Mouse (Mus musculus) gastrocnemius, postnatal 4 days (tissue): ENCODE results near the gene Vmn1r40. TPM values are rescaled to one million over a fixed set of nuclear protein-coding genes. Genes with fewer than 3 reads are reported as not detected.

Experiments used
- DNase-seq, 2 experiments: peaks; one replicate each; pipeline ENCODE4 v3.0.0; 2021 to 2022; ENCODE audit warnings: low spot score in 2 of 2, mixed read lengths in 2 of 2
- long read RNA-seq, 2 experiments: library from polyadenylated mRNA; stranded (forward); transcript quantifications; one replicate each; pipeline ENCODE4 v2.0.0; 2021
- total RNA-seq, 2 experiments: library from RNA; stranded (reverse); gene quantifications; 2 replicates each; pipeline ENCODE4 v1.2.3; 2021

Vmn1r40 gene
- not detected for total RNA-seq
- long read RNA-seq, experiment 1, result 0 reads
- long read RNA-seq, experiment 2, result 0 reads

DNA sequence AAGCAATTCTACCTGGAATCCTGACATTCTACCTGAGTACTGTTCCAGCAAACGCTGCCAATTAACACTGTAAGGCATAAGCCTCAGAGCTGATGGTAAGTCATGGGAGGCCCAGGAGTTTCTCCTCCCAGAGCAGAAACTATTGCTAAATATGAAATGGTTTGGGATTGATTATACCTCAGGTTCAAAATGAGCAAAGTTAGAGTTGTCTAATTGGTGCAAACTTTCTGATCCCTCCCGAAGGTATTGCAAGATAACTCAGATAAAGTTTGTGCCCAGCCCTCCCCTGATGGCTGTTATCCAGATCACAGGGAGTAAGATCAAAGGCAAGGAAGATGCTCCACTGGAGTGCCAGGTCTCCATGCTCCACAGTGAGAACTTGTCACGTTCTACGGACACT is at the start of gene Vmn1r40:
Gene Vmn1r40, plus strand, starts transcription at position 301 of the 400 bp plus-strand sequence.
- no peak for DNase-seq

DNA sequence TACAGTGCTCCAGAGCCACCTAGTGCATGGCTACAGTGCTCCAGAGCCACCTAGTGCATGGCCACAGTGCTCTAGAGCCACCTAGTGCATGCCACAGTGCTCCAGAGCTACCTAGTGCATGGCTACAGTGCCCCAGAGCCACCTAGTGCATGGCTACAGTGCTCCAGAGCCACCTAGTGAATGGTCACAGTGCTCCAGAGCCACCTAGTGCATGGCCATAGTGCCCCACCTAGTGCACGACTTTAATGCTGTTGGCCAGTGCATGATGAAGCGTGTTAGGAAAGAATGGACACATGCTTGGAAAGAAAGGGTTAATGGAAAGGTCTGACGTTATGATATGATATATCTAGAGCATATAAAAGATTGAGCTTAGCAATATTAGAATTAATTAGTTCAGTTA is 49.0 kb upstream of the Vmn1r40 start:
- no peak for DNase-seq

DNA sequence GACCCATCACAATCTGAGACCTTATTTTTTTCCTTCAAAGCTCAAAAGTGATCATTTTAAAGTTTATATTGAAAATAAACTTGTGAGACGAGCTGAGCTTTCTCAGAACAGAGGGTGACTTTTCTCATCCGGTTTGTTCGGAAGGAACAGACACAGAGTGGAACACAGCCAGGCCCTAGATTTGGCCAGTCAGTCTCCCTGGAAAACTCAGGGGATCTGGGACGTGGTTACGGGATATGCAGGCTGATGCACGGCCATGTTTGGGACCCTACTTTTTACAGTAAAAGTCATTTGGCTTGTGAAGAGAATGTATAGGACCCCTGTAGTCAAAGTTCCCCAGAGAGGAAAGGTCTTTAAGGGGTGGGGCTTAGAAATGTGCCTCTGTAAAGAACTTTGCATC is 48.4 kb upstream of the Vmn1r40 start:
- no peak for DNase-seq

DNA sequence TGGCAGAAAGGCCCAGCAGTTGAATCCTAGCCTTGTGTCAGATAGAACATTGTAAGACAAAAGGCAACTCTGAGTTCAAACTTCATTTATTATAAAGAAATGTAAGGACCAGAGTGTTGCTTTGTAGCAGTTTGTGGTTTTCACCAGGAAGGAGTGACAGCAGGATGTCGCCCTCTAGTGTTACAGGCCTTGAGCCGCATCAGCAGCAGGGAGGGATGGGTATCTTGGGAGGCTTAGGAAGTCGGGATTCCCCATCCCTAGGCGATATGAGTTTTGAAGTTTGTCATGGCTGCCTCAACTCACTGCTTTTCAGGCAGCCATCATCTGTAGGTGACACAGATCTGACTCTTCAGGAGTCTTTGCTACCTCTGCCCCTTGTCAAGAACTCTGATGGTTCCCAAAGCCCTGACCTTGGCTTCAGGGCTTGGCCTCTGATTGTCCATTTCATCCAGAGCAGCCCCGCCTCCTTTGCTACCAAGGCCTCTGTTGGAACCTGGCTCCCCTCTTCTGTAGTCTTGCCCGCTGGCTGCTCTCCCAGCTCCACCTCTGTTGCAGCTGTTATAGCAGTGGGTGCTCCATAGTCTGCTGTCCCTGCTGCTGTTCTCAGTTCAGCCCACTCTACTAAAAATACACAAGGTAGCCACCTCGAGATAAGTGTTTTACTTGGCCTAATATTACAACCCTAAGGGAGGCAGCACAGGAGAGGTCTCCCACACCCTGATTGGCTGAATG is 47.5 kb upstream of the Vmn1r40 start:
- peak in 1 of 2 experiments; percentile 29 for DNase-seq

DNA sequence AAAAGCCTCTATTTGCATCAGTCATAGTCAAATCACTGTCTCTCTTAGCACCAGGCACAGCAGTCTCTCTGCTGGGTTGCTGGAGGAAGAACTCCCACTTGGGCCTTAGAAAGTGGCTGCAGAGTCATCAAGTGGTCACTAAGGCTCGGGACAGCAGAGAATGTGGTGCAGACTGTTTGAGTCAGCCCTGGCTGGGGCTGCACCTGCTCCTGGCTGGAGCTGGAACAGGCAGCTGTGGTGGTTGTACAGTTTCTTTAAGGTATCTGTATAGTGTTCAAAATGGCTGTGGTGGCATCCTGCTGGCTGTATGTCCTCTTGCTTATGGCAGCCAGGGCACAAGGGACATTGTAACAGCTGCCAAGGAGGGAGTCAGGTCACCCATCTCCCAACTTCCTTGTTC is 46.9 kb upstream of the Vmn1r40 start:
- no peak for DNase-seq

DNA sequence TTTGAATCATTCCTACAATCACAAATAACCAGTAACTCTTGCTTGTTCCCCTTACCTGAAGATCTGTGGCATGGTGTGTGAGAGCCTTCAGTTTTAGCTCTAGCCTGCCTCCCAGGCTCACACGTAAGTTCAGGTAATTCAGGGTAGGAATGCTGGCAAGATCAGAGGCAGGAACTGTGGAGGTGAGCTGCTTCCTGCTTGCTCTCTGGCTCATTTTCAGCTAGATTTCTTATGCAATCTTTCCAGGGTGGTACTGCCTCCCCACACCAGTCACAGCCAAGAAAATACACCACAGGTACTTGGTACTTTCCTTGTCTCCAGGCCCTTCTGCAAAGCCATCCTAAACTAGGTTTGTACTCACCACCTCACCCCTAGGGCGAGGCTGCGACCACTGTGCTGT is 44.8 kb upstream of the Vmn1r40 start:
- DNase-seq, result no peak

DNA sequence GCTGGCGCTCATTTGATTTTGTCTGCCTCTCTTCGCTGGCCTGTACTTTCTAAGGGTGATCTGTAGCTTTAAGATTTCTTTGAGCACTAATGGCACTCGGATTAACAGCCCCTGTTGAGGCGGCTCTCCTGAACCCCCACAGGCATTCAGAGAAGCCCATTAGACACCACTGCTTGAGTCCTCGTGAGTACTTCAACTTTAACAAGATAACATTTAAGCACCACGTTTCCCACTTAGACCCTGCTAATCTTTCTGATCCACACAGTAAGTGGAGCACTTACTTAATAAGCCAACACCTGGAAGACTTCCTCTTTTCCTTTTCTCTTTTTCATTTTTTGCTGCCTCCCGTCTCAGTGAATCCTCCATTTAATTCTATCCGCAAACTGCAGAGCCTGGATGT is 42.2 kb upstream of the Vmn1r40 start:
- DNase-seq, result no peak

DNA sequence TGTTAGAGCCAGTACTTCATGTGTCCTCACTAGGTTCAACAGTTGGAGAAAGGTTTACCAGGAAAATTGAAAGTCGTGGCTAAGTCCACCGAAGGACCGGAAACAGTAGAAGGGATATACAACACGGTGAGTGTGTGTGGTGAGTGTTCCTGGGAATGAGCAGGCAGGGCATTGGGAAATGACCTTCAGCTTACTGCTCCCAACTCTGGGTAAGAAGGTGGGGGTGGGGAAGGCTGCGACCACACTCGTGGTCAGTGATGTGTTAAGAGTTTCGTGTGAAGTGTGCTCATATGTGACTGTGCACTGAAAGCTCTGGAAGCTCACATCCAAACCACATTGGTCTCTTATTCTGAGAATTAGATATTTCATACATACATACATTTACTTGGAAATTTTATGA is 41.7 kb upstream of the Vmn1r40 start:
- no peak for DNase-seq

DNA sequence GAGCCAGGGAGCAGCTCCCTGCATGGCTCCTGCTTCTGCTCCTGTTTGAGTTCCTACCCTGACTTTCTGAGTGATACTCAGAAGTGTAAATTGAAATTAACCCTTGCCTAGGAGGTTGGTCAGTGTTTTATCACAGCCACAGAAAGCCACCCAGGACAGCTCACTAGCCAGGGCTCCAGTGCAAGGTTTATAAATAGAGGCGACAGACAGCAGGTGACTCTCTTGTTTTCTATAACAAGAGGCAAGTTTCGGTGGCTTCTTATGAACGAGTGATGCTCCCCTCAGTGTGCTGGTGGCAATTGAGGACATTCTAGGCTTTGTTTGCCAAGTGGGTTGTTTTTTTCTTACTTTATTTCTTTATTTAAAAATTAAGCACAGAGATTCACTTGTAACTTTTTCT is 40.4 kb upstream of the Vmn1r40 start:
- DNase-seq, result no peak

DNA sequence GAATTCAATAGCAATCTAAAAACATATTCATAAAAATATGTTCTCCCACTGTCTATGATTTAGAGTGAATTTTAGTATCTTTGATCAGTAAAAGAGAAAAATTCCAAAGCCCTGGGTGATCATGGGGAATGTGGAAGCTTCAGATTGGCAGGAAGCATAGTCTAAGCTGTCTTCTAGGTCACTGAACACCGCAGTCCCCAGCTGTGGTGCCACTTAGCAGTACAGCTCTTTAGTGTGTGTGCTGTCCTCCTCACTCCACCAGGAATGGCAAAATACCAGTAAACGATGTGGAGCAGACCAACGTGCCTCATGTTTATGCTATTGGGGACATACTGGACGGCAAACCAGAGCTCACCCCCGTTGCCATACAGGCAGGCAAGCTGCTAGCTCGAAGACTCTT is 37.8 kb upstream of the Vmn1r40 start:
- no peak for DNase-seq

DNA sequence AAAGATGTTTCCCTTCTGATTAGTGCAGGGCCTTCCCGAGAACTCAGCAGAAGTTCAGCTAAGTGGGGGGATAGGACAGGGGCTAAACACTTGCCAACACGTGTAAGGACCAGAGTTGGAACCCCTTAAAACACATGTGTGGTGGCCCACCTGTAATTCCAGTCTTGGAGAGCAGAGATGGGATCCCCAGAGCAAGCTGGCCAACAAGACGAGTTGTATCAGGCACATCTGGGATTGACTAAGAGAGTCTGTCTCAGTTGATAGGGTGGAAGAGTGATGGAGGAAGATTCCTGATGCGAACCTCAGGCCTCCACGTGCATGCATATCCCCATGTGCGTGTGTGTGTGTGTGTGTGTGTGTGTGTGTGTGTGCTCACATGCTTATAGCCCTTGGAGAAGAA is 35.9 kb upstream of the Vmn1r40 start:
- no peak for DNase-seq

DNA sequence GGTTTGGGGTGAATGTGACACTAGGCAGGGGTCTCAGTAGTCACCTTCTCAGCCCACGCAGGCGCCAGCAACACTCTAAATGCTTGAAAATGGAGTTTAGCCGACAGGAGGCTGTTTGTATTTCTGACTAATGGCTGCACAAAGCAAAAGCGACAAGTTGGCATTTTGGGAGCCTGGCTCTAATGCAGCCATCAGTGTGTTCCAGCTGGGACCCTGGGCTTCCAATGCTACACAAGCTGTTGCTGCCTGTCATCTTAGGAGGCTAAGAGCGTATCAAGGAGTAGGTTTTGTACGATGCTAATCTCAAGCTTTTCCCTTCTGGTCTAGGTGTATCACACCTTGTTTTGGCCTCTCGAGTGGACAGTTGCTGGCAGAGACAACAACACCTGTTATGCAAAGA is 34.7 kb upstream of the Vmn1r40 start:
- no peak for DNase-seq

DNA sequence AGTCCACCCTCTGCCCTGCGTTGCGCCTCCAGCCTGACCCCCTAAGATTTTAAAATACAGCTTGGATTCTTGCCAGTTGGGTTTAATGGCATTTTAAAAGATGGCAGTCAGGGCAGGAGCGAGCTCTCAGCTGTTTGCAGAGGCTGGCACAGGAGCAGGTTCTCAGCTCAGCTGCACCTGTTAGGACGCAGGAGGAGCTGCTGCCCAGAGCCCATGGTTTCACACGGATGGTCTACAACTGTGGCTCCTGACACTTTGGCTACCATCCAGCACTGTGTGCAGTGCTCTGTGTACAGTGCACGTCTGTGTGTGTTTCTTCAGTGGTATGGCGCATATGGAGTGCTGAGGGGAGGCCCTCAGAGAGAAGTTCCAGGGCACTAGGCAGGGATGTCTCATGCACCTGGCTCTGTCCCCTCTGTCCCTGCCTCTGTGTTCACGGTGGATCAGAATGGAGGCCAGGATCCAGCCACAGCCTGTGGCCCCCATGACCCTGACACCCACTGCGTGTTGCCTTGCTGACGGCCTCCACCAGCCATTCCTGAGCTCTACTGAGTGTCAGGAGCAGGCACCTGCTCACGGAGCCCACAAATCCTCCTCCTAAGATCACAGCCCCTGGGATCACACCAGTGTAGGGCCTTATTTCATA is 34.1 kb upstream of the Vmn1r40 start:
- no peak for DNase-seq

DNA sequence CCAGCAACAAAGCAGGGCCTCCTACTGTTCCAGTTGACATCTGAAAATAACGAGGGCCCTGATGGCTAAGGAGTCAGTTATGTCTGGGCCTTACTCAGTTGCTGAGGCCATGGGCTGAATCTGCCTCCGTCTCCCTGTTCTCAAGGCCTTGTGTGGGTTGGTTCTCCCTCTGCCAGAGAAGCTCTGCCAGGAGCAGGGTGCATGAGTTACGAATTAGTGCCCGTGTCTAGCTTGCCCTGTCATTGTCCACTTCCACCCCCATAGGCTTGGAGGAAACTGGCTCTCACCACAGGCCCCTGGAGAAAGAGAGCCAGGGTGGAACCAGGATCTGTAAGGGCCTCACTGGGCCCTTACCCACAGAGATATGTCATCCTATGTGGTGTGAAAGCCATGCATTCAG is 28.8 kb upstream of the Vmn1r40 start:
- DNase-seq, result no peak

DNA sequence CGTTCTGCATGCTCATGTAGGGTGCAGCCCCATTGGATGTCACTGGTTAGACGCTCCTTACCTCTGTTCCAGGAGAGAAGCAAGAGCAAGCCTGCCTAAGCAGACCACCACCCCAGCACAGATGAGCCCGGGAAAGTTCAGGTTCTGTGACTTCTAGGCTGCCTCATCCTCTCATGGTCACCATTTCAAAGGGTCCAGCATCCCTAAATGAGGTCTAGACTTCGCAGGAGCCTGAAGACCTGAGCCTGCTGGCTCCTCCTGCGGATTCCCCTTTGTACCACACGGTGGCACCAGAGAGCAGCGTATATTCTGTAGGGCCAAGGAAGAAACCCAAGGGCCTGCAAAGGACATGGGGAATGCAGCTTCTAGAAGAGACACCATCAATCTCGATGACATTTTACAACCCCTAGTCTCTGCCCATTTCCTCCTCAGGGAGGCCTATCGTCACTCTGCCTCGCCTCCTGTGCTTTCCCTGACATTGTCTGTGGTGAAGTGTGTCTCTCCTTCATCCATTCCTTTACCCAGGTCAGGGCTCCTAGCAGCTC is 28.0 kb upstream of the Vmn1r40 start:
- DNase-seq, result peak in 1 of 2 experiments; percentile 57

DNA sequence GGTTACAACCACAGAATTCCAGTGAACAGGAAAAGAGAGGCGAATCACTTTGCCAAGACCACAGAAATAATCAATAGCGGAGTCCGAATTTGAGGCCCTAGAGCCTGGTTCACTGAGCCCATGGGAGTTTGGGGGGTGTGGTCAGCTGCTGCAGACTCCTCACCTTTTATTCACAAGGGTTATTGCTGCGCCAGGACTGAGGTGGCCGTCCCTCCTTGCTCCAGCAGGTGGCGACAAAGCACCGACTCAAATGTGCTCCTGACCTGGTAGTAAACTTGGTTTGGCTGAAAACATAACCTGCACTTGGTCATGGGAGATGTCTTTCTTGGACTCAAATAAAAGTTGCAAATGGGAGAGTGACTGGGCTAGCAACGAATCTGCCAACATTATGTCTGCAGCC is 27.2 kb upstream of the Vmn1r40 start:
- peak; percentile 66 to 74 for DNase-seq

DNA sequence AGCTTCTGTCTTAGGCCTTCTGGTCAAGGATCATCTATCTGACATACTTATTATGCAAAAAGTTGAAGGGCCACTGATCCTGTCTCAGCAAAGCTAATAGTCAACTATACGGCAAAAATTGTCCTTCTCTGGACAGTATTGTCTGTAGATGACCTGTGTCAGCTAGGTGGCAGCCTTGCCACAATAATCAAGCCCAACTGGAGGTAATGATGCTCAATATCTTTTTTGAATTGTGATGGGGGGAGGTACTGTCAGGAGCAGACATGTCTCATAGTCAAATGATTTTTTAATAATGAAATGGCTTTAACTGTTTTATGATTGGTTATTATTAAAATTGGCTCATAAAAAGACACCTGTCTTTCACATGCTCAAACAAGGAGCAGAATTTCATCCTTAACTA is 23.1 kb upstream of the Vmn1r40 start:
- no peak for DNase-seq

DNA sequence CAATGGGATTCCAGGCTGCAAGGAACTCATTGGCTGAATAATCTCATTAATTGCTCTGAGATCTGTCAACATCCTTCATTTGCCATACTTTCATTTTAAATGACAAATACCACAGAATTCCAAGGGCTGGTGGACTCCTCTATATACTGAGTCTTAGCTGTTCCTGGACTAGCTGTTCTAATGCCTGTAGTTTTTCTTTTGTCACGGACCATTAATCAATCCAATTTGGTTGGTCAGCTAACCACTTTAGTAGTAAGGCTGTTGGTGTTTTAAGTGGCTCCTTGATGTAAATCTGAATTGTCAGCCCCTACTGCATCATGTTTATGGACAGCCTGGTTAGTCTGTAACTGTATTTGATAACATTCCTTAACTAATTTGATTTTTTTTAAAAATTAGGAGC is 20.2 kb upstream of the Vmn1r40 start:
- DNase-seq, result no peak

DNA sequence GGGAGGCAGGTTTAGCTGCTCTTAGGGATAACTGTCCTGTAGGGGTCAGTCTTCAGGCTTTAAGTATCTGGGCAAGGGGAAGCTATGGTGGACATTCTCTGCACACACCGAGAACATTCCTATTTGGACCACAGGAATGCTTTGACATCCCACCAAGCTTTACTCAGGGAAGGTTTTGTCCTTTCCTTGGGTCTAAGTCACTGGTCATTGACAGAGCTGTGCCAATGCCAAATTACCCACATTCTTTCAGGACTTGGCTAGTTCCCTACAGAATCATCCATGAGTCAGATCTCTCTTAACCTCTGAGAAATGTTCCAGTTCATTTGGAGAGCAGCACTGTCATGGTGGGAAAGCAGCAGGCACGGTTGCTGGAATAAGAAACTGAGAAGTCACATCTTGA is 716 bp upstream of the Vmn1r40 start:
- DNase-seq, result no peak

DNA sequence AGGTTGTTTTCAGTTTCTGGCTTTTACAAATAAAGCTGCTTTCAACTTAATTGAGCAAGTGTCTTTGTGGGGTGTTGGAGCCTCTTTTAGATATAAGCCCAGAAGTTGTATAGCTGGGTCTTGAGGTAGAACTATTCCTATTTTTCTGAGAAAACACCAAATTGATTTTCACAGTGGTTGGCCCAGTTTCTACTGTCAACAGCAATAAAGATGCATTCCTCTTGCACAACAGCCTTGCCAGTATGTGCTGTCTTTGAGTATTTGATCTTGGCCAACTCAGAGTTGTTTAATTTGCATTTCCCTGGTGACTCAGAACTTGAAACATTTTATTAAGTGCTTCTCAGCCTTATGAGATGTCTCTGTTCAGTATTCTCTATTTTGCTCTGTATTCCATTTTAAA is 10.7 kb downstream of the Vmn1r40 start:
- DNase-seq, result no peak

DNA sequence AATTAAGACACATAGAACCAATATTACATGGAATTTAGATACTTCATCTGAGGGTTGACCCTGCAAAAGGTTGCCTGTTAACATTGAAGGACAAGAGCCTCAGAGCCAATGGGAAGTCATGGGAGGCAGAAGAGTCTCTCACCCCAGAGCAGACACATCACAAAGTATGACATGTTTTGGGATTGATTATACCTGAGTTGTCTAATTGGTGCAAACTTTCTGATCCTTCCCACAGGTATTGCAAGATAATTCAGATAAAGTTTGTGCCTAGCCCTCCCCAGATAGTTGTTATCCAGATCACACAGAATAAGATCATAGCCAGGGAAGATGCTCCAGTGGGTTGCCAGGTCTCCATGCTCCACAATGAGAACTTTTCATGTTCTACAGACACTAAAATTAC is 33.1 kb downstream of the Vmn1r40 start, which contains the start of gene Vmn1r41:
Gene Vmn1r41, plus strand, starts transcription at position 301 of the 400 bp plus-strand sequence.
- no peak for DNase-seq

DNA sequence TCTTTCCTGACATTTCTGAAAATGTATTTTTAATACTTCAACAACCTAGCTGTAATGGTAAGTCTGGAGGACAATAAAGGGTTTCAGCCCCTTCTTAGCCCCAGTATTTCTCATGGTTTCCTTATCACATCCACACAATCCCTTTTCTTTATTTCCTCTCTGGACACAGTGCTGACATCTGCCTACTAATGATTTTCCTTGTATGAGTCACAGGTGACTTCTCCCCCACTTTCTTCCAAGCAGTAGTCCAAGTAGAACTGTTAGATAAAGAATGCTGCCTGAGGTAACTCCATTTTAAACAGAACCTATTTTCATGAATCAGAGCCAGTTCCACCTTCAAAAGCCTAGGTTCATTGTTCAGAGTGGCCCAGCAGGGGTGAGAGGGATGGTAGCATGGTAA is 35.5 kb downstream of the Vmn1r40 start:
- no peak for DNase-seq
